Mouse (Mus musculus) B cell, adult 2 months (primary cell): ENCODE measurements around the gene Itgad.
A peak's percentile ranks its signal among the peaks of the same experiment; 100 is the strongest.

Experiments used
- DNase-seq, 2 experiments: peaks; one replicate each; pipeline ENCODE4 v3.0.0; 2022

Gene Itgad

DNA sequence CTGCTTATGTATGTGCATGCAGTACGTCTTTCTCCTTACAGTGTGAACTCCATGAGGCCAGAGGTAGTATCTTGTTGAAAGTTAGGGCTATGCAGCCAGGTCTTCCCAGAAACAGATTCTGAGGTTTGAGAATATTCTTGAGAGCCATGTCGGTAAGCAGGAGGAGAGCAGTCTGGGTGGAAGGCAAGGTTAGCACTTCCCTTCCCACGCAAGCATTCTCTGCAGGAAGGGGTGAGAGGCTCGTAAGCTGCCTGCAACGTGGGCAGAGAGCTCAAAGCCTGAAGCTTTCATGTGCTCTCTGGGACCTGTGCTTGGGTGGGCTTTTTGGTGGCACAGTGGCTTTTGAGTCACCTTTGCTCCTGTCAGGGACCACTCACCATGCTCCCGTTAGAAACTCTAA, 26.4 kb downstream of the Itgad start:
- DNase-seq: no peak

DNA sequence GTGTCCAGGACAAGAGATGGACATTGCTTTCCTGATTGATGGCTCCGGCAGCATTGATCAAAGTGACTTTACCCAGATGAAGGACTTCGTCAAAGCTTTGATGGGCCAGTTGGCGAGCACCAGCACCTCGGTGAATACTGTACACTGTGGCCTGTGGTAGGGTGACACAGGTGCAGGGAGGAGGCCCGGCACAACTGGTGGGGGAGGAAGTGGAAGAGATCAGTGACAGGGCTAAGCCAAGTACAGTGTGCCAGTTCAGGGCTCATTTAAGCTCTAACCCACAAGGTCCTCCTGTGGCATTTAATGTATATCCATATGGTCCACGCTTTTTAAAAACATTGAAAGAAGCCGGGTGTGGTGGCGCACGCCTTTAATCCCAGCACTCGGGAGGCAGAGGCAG, 27.5 kb downstream of the Itgad start:
- peak; percentile 12 to 19 for DNase-seq

DNA sequence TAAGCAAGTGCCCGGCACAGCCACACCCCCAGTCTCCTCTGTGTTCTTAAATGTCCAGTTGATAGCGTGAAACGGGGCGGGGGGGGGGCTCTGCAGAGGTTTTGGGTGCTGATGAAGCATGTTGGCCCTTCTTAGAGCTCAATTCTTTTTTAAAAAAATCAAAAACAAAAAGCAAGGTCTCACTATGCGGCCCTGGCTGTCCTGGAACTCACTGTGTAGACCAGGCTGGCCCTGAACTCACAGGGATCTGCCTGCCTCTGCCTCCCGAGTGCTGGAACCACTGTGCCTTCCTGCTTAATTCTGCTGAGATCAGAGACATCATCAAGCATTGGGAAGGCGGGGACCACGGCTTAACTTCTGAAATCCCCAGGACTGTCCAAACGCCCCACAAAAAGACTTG, 47.4 kb downstream of the Itgad start:
- DNase-seq: no peak

DNA sequence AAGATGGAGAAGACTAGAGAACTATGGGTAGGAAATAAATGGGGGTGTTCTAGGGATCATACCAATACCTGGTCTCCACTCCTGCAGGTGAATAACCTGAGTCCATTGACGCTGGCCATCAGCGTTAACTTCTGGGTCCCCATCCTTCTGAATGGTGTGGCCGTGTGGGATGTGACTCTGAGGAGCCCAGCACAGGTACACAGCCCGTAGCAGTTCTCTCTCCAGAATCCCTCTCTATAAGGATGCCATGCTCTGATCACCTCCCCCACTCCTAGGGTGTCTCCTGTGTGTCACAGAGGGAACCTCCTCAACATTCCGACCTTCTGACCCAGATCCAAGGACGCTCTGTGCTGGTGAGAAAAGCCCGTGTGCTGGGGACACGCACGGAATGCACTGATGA, 48.9 kb downstream of the Itgad start:
- DNase-seq: no peak

DNA sequence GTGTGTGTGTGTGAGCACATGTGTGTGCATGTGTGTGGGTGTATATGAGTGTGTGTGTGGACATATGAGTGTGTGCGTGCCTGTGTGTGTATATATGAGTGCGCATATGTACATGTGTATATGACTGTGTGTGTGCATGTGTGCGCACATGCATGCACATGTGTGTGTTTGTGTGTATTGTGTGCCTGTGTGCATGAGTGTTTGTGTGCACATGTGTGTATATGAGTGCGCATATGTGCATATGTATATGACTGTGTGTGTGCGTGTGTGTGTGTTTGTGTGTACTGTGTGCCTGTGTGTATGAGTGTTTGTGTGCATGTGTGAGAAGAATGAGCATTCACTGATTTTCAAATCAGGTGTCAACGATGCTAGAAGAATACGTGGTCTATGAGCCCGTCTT, 50.0 kb downstream of the Itgad start:
- no peak for DNase-seq

DNA sequence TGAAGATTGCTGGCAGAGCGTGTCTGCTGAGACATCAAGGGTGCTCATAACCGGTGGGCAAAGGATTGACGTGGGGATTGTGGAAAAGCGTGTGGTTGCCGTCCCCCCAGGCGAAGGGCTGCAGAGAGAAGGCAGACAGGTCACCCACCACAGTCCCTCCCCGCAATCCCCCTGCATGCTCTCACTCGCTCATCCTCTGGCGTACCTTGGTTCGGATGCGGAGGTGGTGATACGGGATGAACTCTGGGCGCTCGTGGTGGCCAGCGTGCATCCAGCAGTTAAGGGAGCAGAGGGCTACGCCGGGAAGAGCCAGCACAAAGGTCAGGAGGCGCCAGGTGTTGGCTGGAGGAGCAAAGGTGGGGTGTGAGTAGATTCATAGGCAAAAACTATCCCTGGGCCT, 51.5 kb downstream of the Itgad start:
- DNase-seq: no peak

DNA sequence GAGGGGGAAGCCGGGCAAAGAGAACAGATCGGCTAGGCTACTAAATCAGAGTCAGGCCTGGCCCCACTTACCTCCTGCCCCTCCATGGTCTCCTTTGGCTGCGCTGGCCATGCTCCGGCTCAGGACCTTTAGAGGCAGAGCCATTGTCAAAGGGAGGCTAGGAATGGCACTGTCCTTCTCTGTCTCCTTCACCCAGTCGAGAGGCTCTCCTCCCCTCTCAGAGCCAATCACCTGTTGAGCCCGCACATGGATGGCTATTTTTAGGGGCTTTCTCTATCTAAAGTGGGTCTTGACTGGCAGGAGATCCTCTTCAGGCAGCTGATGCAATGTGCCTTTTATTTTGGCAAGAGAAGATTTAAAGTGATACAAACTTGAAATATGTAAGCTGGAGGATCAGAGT, 52.0 kb downstream of the Itgad start, which contains the start of gene Cox6a2:
Cox6a2 (minus strand) TSS at position 236 of the 400 bp plus-strand sequence.
- no peak for DNase-seq

DNA sequence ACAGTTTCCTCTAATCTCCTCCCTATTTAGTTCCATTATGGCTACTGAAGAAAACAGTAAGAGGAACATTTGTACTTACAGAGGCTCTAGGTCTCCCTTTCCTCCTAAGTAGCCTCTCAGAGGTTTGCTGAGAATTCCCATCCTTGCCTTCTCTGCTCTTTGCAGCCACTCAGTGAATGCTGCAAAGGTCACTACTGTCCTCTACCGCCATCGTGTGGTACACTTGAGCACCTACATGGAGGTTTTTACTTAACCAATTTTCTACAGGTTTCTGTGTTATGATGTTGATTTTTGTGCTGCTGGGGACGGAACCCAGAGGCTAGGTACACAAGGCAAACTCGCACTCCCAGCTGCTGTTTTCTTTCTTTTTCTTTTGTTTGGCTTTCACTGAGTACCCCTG, 54.0 kb downstream of the Itgad start:
- DNase-seq: peak; percentile 76

DNA sequence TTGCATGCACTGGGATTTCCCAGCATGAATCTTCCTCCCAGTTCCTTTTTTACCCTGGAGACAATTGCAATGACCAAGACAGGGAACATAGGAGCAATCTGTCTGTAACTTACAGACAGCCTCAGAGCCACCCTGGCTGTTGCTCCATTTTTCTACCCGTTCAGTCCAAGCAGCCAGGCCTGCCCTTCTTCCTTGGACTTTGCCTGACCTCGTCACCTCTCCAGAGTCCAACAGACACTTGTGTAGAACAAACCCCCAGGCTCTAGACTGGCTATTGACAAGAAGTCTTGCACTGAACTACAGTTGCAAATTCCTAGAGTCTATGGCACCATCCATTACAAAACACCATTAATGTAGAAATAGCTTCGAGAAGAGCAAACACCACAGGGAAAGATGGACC, 55.6 kb downstream of the Itgad start:
- no peak for DNase-seq

DNA sequence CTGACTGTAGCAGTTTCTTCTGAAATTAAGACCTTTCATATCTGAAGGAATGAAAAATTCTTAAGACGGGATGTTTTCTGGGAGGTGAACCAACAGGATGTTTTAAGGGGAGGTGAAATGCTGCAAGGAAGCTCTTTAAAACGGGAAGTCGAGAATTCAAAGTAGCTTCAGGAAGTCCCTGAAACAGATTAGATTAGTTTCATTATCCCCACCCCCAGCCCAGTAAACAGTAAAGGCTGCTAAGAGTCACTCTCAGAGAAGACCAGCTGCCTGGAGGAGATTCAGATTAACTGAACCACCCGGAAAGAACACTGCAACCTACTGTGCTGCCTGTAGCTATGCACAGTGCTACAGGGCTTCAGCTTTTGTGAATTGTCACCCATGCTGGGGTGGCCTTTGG, 65.8 kb downstream of the Itgad start:
- DNase-seq: no peak

DNA sequence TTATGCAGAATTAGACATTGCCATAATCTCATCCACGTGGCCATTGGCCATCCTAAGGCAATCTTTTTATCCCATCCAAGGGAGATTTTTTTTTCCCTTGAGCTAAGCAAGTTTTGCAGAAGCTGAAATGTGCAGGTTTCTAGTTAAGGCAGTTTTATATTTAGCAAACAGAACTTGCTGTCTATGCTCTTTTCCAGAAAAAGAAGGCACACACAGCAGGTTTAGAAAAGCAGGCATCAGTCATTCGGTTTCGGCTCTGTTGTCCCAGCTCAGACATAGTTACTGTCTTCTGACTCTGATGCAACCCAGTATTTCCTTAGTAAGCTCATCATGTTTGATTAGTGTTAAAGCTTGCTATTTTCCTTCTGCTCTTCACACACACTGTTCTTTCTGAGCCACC, 66.8 kb downstream of the Itgad start:
- no peak for DNase-seq

DNA sequence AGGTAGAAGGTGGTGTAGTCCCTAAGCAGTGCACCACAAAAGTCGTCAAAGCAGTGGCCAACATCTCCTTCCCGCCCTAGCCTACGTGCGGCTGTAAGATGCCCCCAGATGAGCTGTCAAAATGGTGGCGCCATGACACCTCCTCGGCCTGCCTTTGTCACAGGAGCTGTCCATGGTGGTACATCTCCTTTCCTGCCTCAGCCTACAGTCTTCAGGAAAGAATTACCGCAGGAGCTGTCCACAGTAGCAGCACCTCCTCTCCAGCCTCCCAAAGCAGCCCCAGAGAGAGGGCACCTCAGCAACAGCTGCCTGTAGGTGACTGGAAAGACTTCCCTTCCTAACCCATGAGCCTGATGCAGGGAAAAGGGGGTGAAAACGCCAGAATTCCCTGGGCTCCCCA, 77.6 kb downstream of the Itgad start:
- no peak for DNase-seq

DNA sequence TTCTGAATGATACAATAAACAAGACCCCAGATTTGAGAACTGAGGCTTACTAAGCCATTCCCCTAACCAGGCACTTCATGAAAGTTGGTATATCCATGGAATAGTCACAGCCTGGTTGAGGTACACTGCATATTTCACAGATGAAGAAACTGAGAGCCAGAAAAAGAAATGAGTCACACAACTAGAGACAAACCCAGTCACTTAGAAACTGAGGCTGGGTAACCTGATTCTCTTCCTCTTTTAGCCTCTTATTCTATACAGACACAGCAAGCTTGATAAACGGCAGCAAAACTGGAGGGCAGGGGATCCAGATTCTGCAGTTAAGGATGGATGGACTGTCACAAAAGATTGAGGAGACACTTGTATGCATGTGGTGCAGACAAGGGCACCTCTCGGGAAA, 80.6 kb downstream of the Itgad start:
- no peak for DNase-seq

DNA sequence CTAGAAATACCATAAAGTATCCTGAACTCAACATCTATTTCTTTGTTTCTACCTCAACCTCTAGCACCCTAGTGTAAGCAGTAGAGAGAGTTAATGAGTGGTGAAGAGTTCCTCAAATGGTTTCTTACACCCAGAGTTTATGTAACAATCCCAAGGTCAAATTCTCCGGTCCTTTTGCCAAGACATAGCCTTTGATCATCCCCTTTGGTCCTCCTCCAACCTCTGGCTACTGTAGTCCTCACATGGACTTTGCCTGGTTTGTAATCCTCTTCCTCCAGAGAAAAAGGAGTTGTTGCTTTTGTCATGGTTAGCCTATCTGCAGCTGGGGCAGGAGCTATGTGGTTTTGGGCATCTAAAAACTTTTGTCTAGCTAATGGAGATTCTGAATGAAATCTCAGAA, 81.3 kb downstream of the Itgad start:
- no peak for DNase-seq

DNA sequence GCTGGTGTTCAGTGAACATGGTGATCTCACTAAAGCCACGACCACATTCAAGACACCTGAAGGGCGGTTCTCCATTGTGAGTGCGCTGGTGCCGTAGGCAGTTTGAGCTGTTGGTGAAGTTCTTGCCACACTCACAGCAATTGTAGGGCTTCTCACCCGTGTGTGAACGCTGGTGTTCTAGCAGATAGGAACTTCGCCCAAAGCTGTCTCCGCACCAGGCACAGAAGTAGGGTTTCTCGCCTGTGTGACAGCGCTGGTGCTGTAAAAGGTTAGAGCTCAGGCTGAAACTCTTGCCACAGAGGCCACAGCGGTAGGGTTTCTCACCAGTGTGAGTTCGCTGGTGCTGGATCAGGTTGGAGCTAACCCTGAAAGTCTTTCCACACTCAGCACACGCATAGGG, 82.2 kb downstream of the Itgad start:
- no peak for DNase-seq

DNA sequence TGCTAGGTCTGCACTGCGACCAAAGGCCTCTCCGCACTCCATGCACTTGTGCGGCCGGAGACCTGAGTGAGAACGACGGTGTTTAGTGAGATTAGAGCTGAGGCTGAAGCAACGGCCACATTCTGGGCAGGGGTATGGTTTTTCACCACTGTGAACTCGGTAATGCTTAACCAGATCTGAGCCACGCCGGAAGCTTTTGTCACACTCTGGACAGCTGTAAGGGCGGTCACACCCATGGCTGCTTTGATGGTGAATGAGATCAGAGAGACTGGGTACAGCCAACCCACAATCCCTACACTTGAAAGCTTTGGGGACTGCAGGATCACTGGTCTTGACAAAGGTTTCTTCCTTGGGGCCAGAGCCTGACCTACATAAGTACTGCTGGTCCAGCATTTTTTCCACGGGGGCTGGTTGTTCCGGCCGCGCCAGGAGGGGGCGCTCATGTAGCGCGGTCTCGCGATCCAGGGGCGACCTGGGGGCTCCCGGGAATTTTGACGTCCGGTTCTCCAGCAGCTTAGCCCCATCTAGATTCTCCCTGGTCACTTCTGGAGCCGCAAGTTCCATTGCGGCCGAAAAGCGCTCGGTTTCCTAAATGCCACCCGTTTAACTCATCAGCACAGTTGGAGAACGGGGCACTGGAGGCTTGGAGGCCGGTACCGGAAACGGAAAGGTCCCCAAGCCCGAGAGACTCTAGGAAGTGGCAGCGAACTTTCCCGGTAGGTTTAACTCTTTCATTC, 82.8 kb downstream of the Itgad start, which contains the start of gene Armc5:
Armc5 (plus strand) TSS at position 487 of the 737 bp plus-strand sequence.
- DNase-seq: peak; percentile 81 to 82

DNA sequence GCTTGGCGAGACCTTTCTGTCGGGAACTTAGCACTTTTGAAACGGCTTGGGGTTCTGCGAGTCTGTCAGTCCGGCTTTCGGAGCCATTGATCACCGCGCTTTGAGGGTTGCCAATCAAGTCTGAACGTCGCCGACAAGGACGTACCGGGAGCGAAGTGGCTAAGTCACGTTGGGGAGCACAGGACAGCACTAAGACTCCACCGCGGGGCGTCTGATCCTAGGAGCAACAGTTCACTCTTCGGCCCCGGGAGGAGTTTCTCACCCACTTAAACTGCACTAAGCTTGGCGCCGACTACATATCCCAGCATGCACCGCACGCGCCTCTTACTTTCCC, 83.4 kb downstream of the Itgad start:
- no peak for DNase-seq

DNA sequence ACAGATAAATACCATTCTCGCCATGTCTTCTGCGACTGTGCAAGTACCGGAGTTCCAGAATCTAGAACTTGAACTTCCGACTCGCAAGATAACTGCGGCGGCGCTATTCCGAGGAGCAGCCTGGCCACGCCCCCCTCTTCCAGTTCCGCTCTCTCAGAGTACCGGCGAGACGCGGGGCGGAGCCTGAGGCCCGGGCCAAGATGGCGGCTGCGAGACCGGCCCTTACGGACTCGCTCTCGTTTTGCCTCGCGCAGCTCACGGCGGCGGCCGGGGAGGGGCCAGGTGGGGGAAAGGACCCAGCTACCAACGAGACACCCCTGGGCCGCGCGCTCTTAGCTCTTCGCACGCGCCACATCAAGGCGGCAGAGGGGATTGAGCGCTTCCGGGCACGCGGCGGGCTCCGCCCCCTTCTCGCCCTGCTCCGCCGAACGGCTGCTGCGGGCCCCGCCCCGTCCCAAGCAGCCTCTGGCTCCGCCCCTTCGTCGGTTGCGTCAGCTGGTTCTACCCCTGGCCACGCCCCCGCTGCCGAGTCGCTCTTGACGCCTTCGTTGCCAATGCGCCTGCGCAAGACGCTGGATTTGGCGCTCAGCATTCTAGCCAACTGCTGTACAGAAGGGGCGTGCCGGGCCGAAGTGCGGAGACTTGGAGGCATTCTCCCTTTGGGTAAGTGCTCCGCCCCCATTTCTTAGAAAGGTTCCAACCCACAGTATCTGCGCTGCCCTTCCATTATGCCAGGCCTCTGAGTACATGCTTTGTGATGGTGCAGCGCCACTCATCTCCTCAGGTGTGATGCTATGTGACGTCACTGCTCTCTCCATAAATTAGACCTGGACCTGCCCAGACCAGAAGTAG, 84.0 kb downstream of the Itgad start, which contains the start of gene 9130023H24Rik:
9130023H24Rik (minus strand) TSS at position 105 of the 852 bp plus-strand sequence.
- DNase-seq: peak; percentile 100

DNA sequence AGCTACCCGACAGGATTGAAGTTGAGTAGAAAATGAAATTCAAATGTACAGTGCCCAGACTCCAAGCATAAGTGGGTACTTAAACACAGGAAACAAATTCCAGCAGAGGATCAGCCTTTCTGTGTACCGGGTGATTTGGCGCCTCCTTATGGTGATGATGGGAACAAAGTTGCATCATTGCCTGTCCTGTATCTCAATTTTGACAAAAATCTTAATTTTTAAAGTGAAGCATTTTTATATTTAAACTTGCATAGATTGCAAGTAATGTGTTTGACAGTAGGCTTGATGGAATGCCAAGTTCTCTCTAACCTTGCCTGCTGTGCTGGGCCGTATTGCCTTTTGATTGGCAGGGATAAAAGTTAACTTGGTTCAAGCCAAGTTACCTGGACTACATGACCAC, 84.8 kb downstream of the Itgad start:
- DNase-seq: peak; percentile 62 to 67

DNA sequence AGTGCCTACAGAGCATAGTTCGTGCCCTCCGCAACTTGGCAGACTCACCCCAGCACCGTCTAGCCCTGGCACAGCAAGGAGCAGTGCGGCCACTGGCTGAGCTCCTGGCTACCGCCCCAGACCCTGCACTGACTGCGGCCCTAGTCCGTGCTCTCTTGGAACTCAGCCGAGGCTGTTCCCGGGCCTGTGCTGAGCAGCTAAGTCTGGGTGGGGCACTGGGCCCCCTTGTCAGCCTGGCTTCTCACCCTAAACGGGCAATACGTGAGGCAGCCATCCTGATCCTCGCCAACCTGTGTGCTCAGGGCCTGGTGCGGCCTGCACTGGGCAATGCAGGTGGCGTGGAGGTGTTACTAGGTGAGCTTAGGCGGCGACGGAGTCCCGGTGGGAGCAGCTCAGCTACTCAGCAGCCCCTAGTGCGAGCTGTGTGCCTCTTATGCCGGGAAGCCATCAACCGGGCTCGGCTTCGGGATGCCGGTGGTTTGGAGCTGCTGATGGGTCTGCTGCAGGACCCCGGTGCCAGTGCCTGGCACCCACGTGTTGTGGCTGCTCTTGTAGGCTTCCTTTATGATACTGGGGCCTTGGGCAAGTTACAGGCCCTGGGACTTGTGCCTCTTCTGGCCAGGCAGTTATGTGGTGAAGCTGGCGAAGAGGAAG, 86.1 kb downstream of the Itgad start:
- no peak for DNase-seq

DNA sequence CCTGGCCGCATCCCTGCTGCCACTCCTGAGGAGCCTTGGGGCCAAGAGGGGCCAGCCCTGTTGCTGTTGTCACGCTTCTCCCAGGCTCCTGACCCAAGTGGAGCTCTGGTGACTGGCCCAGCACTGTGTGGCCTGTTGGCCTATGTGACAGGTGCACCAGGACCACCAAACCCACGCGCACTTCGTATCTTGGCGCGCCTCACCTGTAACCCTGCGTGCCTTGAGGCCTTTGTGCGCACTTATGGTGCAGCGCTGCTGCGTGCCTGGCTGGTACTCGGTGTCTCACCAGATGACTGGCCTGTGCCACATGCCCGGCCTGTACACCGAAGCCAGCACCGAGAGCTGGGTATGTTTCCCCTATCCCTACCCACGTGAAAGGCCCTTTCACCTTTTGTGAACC, 88.2 kb downstream of the Itgad start:
- no peak for DNase-seq

DNA sequence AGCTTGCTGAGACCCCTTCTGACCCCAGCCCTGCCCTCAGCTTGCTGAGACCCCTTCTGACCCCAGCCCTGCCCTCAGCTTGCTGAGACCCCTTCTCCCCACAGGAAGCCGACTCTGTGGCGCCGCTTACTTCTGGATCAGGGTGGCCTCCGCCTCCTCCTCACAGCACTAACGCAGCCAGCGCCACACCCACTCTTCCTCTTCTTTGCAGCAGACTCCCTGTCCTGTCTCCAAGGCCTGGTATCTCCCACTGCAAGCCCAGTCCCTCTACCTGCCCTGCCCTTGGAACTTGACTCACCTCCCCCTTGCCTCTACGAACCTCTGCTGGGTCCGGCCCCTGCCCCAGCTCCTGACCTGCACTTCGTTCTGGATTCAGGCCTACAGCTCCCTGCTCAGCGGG, 89.7 kb downstream of the Itgad start:
- no peak for DNase-seq

DNA sequence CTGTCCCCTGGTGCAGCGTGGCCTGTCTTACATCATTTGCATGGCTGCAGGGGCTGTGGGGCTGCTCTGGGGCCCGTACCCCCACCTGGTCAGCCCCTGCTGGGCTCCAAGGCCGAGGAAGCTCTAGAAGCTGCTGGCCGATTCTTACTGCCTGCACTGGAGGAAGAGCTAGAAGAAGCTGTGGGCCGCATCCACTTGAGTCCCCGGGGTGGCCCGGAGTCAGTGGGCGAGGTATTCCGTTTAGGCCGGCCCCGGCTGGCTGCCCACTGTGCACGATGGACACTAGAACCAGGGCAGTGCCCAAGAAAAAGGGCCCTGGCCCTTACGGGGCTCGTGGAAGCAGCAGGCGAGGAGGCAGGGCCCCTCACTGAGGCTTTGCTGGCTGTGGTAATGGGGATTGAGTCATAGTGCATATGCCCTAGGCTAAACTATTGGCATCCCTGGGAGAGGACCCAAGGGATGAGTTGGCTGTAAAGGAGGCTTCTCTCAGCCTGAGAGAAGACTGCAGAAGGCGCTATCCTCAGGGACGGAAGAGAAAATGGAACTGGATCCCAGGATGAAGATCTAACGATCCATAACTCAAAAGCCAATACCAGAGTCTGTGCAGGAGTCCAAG, 90.3 kb downstream of the Itgad start:
- DNase-seq: no peak
